Mouse (Mus musculus) thymus, adult 2 months (tissue): ENCODE data around the gene Ankrd61. TPM values are rescaled to one million over a fixed set of nuclear protein-coding genes. Genes with fewer than 3 reads are reported as not detected.

Experiments used
- DNase-seq: peaks from one replicate; pipeline ENCODE4 v3.0.0; 2021
- H3K27ac ChIP-seq: fragments of 200-500 bp; 2 replicates; pipeline ENCODE4 v1.5.1; 2012; ENCODE audit warnings: low read length, control low read depth; ENCODE audit not compliant: control insufficient read depth, insufficient read depth
- H3K27me3 ChIP-seq: fragments of 200-500 bp; 2 replicates; pipeline ENCODE4 v1.6.1; 2012; ENCODE audit warnings: mild to moderate bottlenecking, low read length, moderate library complexity, mixed read lengths; ENCODE audit not compliant: control insufficient read depth, insufficient read depth
- H3K36me3 ChIP-seq: fragments of 200-500 bp; 2 replicates; pipeline ENCODE4 v1.6.1; 2012; ENCODE audit warnings: mild to moderate bottlenecking, low read length, moderate library complexity; ENCODE audit not compliant: control insufficient read depth, insufficient read depth
- H3K4me1 ChIP-seq: fragments of 200-500 bp; replicated peaks from 2 replicates; pipeline ENCODE4 v1.6.1; 2012; ENCODE audit warnings: low read length; ENCODE audit not compliant: control insufficient read depth, insufficient read depth
- H3K4me3 ChIP-seq: fragments of 200-500 bp; 2 replicates; pipeline ENCODE4 v1.5.1; 2012; ENCODE audit warnings: mild to moderate bottlenecking, low read length, control low read depth, moderate library complexity; ENCODE audit not compliant: control insufficient read depth, insufficient read depth
- CTCF ChIP-seq: fragments of 200-500 bp; IDR thresholded peaks from 2 replicates; pipeline ENCODE4 v1.5.1; 2012; ENCODE audit warnings: mild to moderate bottlenecking, control low read depth, low read length, moderate library complexity, borderline replicate concordance; ENCODE audit not compliant: control insufficient read depth, poor library complexity, insufficient read depth; ENCODE audit errors: extremely low read depth
- POLR2A ChIP-seq: fragments of 200-500 bp; IDR thresholded peaks from 2 replicates; pipeline ENCODE4 v1.6.1; 2012; ENCODE audit warnings: mild to moderate bottlenecking, low read length, control low read depth, moderate library complexity; ENCODE audit not compliant: control insufficient read depth, poor library complexity, insufficient read depth; ENCODE audit errors: extremely low read depth
- WGBS: fragments of 180-500 bp; shearing (Covaris S2); methylation state at CpG from one replicate; pipeline ENCODE4 v1.1.7; 2018; 5-methylcytosine and 5-hydroxymethylcytosine counted together
- polyA plus RNA-seq: library from polyadenylated mRNA; depleted of rRNA; stranded (reverse); fragments of >200 nt; gene quantifications from 2 replicates; pipeline ENCODE4 v1.2.3, GENCODE M21; 2012

The Ankrd61 gene
- polyA plus RNA-seq, 1 experiment: not detected

DNA sequence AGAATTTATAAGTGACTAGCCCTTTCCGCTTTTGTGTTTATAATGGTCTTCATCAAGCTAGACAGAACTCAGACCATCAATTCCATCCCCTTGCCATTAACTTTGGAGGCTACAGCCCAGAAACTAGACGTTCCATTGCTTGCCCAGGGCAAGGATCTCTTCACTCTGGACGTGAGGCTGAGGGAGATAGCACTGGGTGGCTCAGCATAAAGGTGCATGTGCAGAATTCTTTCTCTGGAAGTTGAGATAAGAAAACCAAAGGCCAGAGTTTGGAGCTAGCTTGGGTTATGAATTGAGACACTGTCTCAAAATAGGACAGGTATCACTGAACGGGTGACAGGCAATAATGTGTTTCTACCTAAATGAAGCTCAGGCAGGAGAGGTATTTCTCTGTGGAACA is 6.3 kb upstream of the Ankrd61 start:
- peaks cover 2% of the 10 kb centered on the region for H3K4me1 ChIP-seq
- 97% methylated on average over 4 of the region's 4 CpGs for WGBS

DNA sequence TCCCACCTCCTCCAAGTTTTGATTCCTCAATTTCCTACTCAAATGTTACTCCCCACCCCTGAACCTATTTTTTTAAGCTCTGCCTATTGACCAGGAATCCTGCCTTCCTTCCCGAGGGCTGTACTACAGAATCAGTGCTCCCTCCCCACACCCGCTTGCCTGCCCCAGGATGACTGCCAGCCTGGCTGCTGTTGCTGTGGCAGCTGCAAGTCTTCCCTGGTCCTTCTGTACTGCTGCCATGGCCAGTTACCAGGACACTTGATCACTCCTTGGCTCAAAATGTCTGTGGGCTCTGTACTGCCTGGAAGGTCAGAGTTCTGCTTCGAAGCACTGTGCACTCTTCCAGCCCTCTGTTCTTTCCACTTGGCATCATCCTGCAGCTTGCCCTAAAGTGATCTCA is 4.6 kb upstream of the Ankrd61 start:
- Histone ChIP-seq H3K4me1 (no peaks in the 10 kb centered on the region), H3K4me3 (no peak overlapping the region), H3K36me3 (peaks cover 35% of the 10 kb centered on the region), H3K27ac (no peak overlapping the region), H3K27me3 (no peaks in the 10 kb centered on the region)
- no peak for DNase-seq
- TF ChIP-seq POLR2A: no peak
- TF ChIP-seq CTCF: no peak
- WGBS: 92% methylated on average over 3 of the region's 3 CpGs

More for the DNA sequence above, 6.3 kb upstream of the Ankrd61 start:
- H3K36me3 ChIP-seq: peaks cover 19% of the 10 kb centered on the region
- TF ChIP-seq CTCF (no peak), POLR2A (no peak)
- H3K27me3 ChIP-seq: no peaks in the 10 kb centered on the region
- H3K27ac ChIP-seq: no peak overlapping the region
- H3K4me3 ChIP-seq: no peak overlapping the region
- DNase-seq: no peak

DNA sequence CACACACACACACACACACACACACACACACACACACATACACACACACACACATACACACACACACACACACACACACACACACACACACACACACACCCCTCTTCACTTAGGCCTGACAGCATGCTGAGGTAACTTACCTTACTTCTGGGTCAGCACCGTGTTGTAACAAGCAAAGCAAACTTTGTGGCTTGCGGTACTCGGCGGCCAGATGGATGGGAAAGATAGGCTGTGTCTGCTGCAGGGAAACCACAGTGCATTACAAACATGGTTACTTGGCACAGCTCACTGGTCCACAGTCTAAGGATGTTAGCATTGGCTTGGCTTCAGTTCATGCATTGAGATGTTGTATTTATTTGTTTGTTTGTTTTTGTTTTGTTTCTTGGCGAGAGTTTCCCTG is 4.1 kb downstream of the Ankrd61 start:
- 19% methylated on average over 5 of the region's 5 CpGs for WGBS
- no peak overlapping the region for H3K4me3 ChIP-seq

DNA sequence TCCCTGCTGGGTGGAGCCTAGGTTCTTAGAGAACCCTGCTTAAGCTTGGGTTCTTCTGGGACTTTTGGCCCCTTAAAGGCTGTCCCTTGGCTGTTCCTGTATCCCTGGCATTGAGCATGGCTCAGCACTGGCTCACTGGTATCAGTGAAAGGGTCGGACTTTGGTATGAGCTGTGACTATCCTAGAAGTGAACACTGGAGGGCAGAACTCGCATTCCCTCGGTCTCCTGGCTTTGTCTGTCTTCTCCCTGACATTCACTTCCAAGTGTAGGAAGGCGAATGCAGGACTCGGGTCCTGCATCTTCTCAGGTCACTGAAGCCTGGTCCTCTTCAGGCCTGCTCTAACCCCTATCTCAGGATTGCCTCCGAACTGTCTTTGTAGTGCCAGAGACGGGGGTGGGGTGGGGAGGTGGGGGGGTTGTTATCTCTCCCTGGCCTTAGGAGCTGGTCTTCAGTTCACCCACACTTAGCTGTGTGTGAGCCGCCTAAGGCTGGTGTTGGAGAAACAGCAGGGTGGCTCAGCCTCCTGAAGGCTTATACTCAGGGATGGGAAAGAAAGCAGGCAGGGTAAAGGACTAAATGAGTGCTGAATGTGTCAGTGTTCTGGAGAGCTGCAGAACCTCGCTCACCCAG is 5.1 kb downstream of the Ankrd61 start:
- Histone ChIP-seq H3K27ac (no peak overlapping the region), H3K27me3 (no peaks in the 10 kb centered on the region), H3K4me3 (no peak overlapping the region), H3K4me1 (no peaks in the 10 kb centered on the region), H3K36me3 (peaks cover 28% of the 10 kb centered on the region)
- DNase-seq: no peak
- WGBS: 95% methylated on average over 9 of the region's 9 CpGs
- TF ChIP-seq POLR2A (no peak), CTCF (no peak)

More for the DNA sequence above, 4.1 kb downstream of the Ankrd61 start:
- TF ChIP-seq POLR2A (no peak), CTCF (no peak)
- peaks cover 34% of the 10 kb centered on the region for H3K36me3 ChIP-seq
- DNase-seq: no peak
- no peak overlapping the region for H3K27ac ChIP-seq
- H3K27me3 ChIP-seq: no peaks in the 10 kb centered on the region
- H3K4me1 ChIP-seq: no peaks in the 10 kb centered on the region

DNA sequence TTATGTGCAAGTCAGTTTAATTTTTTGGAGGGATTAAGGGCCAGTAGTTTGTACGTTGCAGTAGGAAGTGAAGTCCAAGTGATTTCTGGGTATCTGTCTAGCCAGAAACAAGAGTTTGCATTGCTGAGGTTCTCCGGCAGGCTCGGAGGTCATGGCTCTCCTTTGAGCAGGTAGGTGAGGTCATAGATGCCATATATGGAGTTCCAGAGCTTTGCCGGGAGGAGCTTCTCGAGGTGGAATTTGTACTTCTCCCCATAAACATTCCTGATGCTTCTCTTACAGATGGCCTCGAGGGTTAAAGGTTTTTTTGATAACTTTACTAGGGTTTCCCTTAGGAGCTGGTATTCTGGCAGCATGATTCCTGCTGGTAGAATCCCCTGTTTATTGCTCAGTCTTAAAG is 6.7 kb downstream of the Ankrd61 start:
- DNase-seq: no peak
- Histone ChIP-seq H3K27ac (no peak overlapping the region), H3K36me3 (peaks cover 37% of the 10 kb centered on the region), H3K4me3 (no peak overlapping the region), H3K4me1 (no peaks in the 10 kb centered on the region), H3K27me3 (no peaks in the 10 kb centered on the region)
- WGBS: 97% methylated on average over 6 of the region's 6 CpGs
- TF ChIP-seq CTCF: no peak
- TF ChIP-seq POLR2A: no peak

DNA sequence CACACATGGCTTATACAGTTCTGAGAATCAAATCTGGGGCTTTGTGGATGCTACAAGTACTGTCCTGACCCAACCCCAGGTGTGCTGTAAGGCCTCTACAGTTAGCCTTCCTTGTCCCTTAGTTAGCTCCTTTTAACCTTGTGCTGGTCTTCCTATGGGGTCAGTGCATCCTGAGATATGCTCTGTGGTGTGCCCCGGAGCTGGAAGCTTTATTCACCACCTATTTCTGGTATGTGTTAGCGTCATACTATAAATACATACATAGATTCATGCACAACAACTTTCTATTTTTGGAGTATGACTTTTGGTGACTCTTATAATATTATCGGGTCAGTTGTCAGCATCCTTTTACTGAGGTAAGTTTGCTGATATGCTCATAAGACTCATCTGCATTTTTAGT is 12.2 kb downstream of the Ankrd61 start:
- no peak for TF ChIP-seq CTCF
- no peak for TF ChIP-seq POLR2A
- Histone ChIP-seq H3K27ac (no peak overlapping the region), H3K27me3 (no peaks in the 10 kb centered on the region), H3K4me3 (no peak overlapping the region), H3K4me1 (no peaks in the 10 kb centered on the region), H3K36me3 (peaks cover 77% of the 10 kb centered on the region)
- WGBS: 96% methylated on average over 3 of the region's 3 CpGs
- DNase-seq: no peak

DNA sequence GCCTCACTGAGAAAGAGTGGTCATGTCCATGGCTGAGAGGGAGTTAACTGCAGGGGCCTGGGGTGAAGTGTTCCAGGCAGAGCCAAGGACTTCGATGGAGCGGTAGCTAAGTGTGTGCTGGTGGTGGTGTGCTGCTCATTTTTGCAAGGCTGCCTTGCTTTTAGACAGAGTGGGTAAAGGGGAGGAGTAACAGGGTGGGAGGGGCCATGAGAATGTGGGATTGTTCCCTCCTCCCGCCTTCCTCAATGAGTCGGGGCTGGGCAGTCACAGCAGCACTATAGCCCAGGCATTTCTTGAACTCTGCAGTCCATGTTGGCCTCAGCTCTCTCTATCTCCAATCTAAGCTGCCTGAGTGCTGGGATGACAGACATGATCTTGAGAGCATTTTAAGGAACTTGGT is 22.9 kb downstream of the Ankrd61 start:
- WGBS: 90% methylated on average over 4 of the region's 4 CpGs
- Histone ChIP-seq H3K27ac (no peak overlapping the region), H3K36me3 (peaks cover 53% of the 10 kb centered on the region), H3K4me1 (no peaks in the 10 kb centered on the region), H3K4me3 (no peak overlapping the region), H3K27me3 (no peaks in the 10 kb centered on the region)
- DNase-seq: no peak
- TF ChIP-seq POLR2A: no peak
- TF ChIP-seq CTCF: no peak
